Mouse (Mus musculus): ENCODE data around the gene Gm21209. TPM values are rescaled to one million over a fixed set of nuclear protein-coding genes. Genes with fewer than 3 reads are reported as not detected.
"Not testable (repeated sequence)": the region's sequence is repeated elsewhere in the genome, so short reads cannot be mapped to it uniquely, and the experiment has no call there.

Gm21209 gene
- not detected for total RNA-seq (2021)
- long read RNA-seq, experiment 1: 0 reads
- long read RNA-seq, experiment 2: 0 reads

DNA sequence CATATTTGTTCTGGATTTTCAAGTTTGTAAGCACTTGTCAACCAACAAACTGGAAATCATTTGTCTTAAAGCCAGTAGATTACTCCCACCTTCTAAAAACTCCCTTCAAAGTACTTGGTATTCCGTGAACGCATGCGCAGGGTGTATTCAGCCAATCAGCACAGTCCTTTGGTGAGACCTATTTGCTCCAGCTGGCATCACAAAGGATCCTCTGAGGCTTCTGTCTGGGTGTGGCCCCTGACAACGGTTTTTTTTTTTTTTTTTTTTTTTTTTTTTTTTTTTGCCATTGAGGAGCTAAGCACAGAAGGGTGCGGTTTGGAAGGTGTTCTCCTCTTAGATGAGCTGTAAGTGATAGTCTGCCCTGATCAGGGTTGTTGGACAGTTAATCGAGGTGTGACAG is at the start of gene Gm21209:
TSS of gene Gm21209 (plus strand) at position 301 of the 400 bp plus-strand sequence.
- not testable (repeated sequence) for DNase-seq (ENCODE audit: low spot score)
